Mouse (Mus musculus) small intestine, adult 2 months (tissue): ENCODE measurements at regions not wholly inside any gene's neighbourhood (a gene's known extent, or its start where the extent isn't known, plus 50 kb on each side); places are given as distances from the start of the nearest gene placed in this dataset.

Experiments used
- CTCF ChIP-seq: fragments of 200-500 bp; IDR thresholded peaks from 2 replicates; pipeline ENCODE4 v1.5.1; 2012; ENCODE audit warnings: low read depth, mild to moderate bottlenecking, control low read depth, inconsistent platforms, low read length, moderate library complexity, mixed read lengths; ENCODE audit not compliant: insufficient replicate concordance, insufficient read length; ENCODE audit errors: extremely low read depth
- POLR2A ChIP-seq: fragments of 200-500 bp; IDR thresholded peaks from 2 replicates; pipeline ENCODE4 v1.6.1; 2012; ENCODE audit warnings: low read depth, mild to moderate bottlenecking, control low read depth, inconsistent platforms, low read length, moderate library complexity

DNA sequence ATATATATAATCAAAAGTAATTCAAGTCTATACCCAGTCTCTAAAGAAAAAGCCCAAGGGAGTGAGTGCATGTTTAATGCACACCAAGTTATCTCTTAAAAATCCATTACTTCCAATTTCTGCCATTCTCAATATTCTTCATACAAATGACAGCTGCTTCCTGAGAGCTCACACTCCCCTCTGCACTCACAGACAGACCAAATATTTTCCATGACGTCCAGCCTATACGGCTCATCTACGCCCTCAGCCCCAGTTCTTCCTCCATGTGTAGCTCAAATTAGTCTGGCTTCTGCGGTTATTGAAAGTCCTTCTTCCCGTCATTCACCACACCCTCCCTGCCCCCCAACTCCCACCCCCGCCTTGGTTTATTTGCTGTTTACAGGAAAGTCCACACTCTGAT lies 108.1 kb downstream of the Mreg start:
- TF ChIP-seq CTCF: no peak
- TF ChIP-seq POLR2A: no peak
